Mouse (Mus musculus): ENCODE results near the gene Themis3.

Themis3 gene

DNA sequence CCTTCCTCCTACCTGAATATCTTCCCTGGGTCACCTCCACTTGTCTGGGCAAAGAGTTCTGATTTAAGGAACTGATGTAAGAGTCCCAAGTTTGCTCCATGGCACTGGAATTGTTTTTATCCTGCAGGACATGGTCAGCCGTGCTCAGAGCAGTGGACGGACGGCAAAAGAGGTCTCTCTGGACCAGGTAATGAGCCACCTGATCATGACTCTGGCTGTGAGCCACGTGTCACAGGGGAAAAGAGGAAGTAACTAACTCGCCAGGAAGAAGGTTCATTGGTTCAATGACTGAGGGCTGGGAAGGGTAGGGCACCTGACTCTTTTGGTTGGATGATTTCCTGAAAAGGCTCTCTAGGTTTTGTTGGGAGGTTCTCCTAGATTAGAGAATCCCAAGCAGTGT lies at the start of gene Themis3:
TSS of gene Themis3 (minus strand) at position 187 of the 400 bp plus-strand sequence.
- DNase-seq (ENCODE audit: low spot score): no peak

DNA sequence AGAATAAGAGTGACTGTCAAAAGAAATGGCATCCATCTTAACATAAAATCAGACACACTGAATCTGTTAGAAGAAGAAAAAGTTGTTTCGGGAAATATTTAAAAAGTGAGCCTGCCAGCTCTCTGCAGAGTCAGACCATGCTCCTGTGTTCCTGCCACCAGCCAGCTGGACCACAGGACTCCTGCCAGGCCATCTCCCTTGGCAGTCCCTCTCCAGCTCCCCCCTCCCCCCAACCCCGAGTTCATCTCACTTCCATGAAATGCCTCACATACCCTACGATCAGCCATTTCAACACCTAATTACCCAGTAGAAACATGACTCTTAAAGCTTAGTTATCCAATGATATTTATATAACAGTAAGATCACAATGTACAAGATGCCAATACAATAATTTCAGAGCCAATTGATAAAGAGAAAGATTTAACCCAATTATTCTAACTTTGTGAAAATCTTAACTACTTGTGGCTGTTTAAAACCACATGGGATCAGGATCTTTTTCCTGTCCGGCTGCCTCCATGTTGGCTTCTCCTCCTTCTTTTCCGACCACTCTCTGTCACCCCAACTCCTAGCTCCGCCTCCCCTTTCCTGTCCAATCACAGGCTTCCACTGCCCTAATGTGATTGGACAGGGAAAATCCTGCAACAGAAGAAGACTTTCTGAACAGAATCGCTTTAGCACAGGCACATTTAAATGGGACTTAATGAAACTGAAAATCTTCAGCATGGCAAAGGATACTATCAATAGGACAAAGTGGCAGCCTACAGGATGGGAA lies 43.7 kb upstream of the Themis3 start:
- no peak for DNase-seq (ENCODE audit: low spot score)

DNA sequence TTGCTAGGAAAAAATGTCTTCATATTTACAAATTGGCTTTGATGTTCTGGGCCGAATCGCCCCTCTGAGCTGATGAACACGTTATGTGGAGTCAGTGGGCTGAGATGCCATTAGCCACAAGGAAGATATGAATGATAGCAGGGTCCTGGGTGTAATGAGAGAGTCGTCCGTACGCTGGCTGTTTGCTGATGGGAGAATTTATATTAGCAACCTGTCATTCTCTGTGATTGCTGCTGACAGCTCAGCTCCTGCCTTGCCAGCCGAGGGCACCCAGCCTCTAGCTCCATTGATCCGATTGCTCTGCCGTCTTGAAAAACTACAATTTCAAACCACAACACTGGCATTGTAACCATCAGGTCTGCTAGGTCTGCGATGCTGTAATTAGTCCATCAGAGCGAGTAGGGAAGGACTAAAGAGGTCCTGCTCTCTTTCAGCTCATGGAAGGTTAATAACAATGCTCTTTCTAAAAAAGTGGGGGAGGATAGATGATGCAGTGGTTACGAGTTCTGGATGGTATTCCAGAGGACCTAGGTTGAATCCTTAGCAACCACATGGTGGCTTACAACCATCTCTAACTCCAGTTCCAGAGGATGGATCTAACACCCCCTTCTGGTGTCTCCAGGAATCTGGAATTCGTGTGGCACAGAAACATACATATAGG lies 25.7 kb upstream of the Themis3 start:
- no peak for DNase-seq (ENCODE audit: low spot score)

DNA sequence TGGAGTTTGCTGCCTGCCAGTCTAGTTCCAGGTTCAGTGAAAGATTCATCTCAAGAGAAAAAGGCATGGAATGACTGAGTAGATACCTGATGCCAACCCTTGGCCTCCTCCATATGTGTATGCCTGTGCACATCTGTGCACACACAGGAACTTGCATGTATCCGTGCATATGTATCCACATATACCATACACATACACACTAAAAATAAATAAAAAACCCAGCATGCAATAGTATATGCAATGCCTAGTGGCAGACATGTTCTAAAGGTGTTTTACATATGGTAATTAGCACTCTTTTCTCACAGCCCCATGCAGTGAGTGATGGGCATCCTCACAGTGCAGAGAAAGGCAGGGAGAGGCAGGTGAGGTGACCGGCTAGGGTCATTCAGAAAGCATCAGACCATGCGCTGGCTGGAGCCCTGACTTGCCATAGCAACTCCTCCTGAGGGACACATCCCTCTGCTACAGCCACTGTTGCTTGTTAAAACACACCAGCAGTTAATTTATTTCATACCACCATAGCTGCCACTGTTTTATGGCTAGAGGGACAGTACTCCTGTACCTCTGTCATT lies 24.9 kb upstream of the Themis3 start:
- DNase-seq (ENCODE audit: low spot score): no peak

DNA sequence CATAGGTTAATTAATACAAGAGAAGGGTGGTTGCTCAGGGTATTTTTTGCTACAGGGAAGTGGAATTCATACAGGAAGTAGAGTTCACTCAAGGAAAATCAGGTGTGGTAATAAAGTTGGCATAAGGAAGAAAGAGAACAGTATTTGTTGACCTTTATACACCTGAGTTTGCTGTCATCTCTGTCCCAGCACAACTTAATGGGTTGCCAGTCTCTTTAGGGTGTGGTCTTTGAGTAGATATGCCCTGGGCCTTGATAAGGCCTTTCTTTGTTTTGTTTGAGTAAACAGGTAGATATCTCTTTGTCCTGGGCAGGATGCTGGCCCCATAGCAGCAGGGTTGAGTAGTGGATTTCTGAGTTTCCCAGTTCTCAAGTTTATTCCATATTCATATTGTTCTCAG lies 15.6 kb upstream of the Themis3 start:
- no peak for DNase-seq (ENCODE audit: low spot score)

DNA sequence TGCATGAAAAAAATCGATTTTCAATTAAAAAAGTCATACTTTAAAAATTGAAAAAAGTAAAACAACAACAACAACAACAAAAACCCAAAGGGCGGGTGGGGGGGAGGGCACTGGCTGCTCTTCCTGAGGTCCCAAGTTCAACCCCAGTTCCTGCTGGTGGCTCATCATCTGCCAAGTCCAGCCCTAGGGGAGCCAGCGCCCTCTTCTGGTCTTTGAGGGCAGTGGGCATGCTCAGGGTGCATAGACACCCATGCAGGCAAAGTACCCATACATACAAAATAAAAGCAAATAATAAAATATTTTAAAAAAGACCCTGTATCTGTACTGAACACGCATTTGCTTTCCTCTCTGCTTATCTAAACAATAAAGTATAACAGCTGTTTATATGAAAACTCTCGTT lies 10.5 kb upstream of the Themis3 start:
- no peak for DNase-seq (ENCODE audit: low spot score)

DNA sequence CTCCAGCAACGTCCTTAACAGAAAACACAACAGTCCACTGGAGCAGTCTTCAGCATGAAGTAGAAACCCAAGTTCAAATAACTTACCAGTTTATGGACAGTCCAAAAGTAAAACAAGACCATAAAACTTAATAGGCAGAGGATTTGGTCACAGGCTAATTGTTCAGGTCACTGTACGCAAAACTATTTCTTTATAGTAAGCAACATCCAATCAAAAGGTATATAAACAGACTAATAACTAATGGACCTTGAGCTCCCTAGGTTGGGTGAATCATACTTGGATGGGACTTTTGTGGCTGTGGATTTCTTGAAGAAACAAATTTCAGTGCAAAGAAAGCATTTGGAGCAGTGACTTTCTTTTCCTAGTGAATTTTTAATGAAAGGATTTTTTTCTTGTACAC lies 6.8 kb upstream of the Themis3 start:
- no peak for DNase-seq (ENCODE audit: low spot score)

DNA sequence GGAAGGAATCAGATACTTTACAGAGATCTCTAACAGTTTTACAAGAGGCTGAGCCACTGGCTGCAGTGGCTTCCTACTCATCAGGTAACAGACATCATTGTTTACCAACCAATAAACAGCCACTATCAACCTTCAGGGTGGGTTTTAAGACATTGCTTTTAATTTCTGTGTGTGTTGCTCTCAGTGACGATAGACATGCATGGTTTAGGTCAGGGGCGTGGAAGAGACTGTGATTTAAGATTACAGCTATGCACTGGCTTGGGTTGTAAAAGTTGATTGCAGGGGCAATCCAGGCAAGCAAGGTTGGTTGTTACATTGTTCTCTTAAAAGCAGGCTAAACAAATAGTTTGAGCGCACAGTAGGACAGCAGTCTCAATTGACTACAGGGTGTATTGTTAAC lies 1.4 kb upstream of the Themis3 start:
- DNase-seq (ENCODE audit: low spot score): no peak

DNA sequence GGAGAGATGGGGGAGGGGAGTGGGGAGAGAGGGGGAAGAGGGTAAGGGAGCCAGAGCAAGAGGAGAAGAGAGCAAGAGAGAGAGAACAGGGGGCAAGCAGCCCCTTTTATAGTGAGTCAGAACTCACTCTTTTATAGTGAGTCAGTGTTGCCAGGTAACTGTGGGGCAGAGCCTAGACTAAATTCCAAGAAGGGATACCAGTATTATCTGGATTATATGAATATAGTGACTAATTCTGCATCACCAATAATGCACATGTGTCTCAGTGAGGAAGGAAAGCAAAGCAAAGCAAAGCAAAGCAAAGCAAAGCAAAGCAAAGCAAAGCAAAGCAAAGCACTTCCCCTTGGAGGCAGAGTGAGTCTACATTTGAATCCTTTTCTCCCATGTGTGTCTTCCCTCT lies 835 bp upstream of the Themis3 start:
- no peak for DNase-seq (ENCODE audit: low spot score)

DNA sequence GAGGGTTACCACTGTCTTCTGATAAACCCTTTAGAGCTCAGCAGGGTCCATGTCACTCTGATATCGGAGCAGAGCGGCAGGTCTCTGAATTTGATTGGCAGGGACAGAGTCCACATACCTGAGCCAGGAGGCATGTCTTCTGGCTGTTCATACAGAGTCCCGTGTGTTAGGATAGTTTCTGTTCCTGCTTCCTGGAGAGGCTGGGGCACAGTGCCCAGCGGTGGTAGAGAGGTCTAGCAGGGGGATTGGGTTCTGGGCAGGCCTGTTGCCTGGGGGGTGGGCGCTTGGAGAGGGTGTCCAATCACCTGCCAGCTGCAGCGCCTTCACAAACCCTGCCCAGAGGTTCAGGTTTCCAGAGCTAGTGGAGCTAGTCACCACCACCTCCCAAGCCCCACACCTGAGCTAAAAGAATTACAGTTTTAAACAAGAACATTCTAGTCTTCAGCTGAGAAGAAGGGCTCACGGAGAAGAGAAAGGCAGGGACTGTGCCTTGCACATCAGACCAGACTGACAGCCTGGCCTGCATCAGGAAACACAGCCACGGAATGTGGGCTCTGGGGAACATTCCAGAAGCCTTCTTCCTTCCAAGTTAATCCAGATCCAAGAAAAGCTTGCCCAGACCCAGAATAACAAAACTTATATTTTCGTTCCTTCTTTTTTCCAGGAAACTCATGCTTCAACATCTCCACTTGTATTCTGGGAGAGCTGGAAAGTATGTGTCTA lies 3.9 kb downstream of the Themis3 start:
- no peak for DNase-seq (ENCODE audit: low spot score)

DNA sequence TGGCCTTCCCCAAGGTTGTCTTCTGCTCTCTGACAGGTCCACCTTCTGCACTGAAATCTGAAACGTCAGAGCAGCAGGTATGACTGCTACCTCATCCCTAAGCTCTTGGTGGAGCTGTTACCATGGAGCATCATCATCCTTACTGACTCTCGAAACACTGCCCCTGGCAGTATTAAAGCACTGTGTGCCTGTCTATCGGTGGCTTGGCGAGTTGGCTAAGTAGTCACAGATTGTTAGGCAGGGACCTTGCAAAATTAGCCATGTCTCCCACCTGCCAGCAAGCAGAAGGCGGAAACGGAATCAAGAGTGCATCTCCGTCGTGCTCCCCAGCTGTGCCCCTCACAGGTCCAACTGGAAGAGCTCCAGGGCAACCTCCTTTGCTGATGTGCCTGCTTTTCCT lies 4.6 kb downstream of the Themis3 start:
- DNase-seq (ENCODE audit: low spot score): no peak

DNA sequence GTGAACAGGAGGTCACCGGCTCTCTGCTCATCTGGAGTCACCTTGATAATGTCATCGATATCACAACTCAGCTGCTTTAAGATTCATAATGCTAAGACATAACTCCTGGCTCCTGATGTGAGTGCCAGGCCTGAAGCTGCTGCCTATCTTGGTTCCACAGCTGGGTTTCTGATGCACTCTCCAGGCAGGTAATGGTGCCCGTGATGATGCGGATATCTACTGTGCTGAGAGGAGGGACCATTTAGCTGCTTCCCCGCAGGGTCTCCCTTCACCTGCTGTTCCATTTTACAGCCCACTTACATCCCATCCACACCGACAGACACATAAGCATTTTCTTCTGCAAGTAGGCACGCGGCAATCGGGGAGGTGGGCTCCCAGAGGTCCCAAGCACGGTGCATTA lies 7.7 kb downstream of the Themis3 start:
- DNase-seq (ENCODE audit: low spot score): no peak

DNA sequence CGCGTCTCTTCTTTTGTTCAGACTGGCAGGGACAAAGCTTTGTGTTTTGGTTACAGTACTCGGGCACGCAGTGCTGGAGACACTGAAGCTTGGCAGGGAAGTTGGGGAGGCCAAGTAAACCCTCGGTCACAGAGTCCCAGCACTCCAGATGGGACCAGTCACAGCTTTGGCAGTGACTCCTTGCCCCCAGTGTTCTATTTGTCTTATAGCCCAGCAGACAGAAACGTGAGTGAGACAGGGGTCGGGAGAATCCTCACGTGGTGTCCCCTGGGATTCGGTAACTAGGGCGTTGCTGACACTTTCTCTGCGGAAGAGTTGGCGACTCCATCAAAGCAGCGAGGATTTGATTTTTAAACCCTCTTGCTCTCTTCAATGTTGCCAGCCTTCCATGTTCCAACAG lies 8.3 kb downstream of the Themis3 start:
- DNase-seq (ENCODE audit: low spot score): no peak

DNA sequence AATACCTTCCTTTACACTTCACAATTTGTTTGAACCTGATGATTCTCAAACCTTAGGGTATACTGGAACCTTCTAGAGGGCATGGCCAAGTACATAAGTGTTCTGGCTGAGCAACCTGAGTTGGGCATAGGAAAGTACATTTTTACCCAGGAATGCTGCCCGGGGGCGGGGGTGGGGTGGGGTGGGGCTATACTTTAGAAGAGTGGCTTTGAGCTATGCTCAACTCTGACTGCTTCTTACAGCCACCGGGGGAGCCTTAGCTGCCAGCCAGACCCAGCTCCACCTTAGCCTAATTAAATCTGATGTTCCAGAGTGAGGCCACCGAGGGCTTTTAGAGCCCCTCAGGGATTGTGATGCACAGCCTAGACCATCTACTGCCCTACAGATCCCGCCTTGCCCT lies 13.4 kb downstream of the Themis3 start:
- no peak for DNase-seq (ENCODE audit: low spot score)

DNA sequence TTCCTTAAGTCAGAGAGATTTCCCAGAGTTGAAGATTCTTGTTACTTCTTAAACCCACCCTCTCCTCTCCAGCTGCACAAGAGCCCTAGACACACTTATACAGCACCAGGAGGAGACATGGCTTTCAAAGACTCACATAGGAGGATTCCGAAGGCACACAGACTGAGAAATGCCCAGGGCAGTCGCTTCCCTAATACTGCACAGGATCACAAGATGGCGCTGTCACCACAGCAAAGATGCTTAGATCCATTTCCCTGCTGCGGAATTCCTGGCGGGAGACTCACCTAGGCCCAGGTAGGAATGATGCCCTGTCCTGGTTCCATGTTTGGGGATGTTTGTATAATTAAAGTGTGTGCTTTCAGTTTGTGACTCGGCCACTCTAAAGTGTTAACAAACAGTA lies 16.4 kb downstream of the Themis3 start:
- DNase-seq (ENCODE audit: low spot score): peak; percentile 46

DNA sequence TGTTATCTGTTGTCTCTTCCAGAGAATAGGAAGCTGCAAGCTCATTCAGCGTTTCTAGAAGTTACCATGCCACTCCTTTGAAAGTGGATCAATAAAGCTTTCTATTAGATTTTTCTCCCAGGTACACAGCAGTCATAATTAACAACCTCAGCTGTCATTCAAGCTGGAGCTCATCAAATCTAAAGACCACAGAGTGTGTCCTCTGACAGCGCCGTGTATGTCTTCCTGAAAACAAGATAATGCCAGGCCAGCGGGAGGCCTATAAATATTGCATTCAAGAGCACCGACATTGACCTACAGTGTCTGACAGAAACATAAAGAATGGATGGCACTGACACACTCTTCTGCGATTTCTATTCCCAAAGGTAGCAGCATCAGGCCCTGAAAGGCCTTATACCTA lies 16.9 kb downstream of the Themis3 start:
- DNase-seq (ENCODE audit: low spot score): no peak

DNA sequence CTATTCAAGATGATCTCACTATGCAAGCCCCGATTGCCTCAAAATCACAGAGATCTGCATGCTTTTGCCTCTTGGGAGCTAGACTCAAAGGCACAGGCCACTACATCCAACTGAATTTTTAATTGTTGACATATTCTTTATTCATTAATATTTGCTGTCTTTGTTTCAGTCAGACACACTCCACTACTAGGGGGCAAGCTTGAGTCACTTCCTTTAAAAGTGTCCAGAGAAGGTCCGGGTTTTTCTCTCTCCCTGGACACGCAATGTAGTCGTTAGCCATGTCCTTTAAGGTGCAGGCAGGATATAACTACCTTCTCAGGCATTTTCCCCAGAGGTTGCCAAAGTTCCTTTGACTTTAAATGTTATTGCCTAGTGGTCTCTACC lies 21.8 kb downstream of the Themis3 start:
- peak; percentile 34 for DNase-seq (ENCODE audit: low spot score)

DNA sequence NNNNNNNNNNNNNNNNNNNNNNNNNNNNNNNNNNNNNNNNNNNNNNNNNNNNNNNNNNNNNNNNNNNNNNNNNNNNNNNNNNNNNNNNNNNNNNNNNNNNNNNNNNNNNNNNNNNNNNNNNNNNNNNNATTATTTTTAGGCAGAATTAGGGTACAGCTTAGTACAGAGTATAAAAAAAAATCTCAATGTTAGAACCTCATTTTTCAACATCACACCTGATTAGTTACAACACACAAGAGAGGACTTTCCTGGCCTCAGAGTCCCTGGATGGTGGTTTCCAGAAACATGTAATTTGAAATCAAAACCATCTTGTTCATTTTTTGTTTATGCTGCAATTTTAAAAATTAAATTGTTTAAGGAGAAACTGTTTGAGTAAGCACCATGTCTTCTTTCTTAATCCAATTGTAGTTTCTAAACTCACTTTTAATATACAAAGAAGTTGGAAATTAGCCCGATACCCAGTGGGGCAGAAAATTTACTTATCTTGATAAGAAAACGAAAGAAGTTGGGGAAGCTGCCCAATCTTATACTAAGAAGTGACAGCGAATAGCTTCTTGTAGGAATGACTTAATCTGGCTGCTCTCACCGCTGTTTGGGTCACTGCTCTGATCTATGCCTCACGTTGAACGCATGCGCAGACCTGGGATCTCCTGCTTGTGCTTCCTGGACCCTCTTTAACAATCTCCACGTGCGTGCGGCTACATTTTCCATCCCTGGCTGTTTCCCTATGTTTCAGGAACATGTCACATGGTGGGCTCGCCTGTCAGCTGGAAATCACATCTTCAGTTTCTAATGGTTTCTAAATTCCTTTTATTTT lies 22.4 kb downstream of the Themis3 start:
- no peak for DNase-seq (ENCODE audit: low spot score)

DNA sequence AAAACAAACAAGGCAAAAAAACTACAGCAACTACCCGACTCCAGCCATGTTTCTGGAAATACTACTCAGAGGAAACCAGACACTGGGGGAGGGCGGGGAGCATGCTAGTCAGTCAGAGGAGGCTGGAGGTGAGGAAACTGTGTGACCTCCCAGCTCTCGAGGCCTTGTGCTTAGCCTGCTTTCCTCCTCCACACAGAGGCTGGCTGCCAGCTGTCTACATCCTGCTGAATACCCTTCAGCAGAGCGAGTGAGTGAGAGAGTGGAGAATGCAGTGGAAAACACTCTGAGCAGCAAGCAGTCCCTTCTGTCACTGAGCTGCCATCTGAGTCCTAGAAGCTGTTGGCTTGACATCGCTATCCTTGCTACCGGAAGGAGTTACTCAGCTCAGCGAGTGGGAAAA lies 30.2 kb downstream of the Themis3 start:
- no peak for DNase-seq (ENCODE audit: low spot score)

DNA sequence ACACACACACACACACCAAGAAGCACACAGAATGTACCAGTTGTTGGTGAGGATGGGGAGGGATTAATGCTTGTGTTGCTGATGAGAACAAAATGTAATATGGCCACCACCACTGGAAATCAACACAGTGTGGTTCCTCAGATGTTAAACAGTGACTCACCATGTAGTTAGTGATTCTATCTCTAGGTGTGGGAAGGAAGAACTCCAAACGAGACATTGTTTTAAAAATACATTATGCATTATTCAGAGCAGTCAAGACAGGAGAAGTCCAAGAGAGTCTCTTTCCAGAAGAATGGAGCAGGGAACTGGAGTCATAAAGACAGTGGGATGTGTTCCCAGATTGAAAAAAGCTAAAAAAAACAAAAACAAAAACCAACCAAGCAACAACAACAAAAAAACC lies 30.9 kb downstream of the Themis3 start:
- no peak for DNase-seq (ENCODE audit: low spot score)

DNA sequence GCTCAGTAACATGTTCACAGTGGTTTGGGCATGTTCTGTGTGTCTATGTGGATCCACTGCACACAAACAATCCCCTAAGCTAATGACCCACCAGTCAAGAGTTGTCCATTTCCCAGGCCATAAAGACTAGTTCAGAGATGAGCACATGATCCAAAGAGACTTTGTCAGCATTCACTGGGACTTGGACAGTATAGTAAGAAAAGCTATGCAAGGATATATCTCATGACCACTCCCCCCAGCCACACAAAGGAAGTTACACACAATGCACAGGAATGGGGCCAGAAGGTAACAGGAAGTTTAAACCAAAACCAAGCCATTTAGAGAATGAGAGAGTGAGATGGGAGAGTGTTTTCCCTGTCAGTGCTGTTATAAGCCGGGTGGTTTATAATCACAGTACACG lies 33.0 kb downstream of the Themis3 start:
- DNase-seq (ENCODE audit: low spot score): no peak
